Mouse (Mus musculus): ENCODE measurements at regions not wholly inside any gene's neighbourhood (a gene's known extent, or its start where the extent isn't known, plus 50 kb on each side); places are given as distances from the start of the nearest gene placed in this dataset.

GRCm38 (mm10) chr17:74920056-74920455 is 85.3 kb upstream of the Ltbp1 start:
- Histone ChIP-seq H3K4me1 (peaks cover 9% of the 10 kb centered on the region; the same call in 1 of the 2 replicates), H3K4me3 (no peak overlapping the region), H3K36me3 (no peaks in the 10 kb centered on the region), H3K27me3 (no peaks in the 10 kb centered on the region), H3K27ac (no peak overlapping the region), H3K4me2 (replicated peaks) (no peak overlapping the region), H3K9ac (no peak overlapping the region), H3K9me3 (peaks cover 5% of the 10 kb centered on the region; the same call in 1 of the 2 replicates)
- ATAC-seq (ENCODE audit: insufficient number of reproducible peaks, insufficient read depth, low FRiP score, low TSS enrichment), result no peak
- 83% methylated on average over 5 of the region's 5 CpGs for WGBS

- 84% methylated on average over 6 of the region's 6 CpGs for WGBS
- H3K36me3 ChIP-seq, result no peaks in the 10 kb centered on the region
- H3K4me1 ChIP-seq, result peaks cover 9% of the 10 kb centered on the region; the same call in 1 of the 2 replicates
- H3K9me3 ChIP-seq, result peaks cover 4% of the 10 kb centered on the region; the same call in 1 of the 2 replicates
- H3K4me2 ChIP-seq (replicated peaks), result no peak overlapping the region
- H3K4me3 ChIP-seq, result no peak overlapping the region
- H3K27ac ChIP-seq, result no peak overlapping the region
- H3K9ac ChIP-seq, result no peak overlapping the region
- no peaks in the 10 kb centered on the region for H3K27me3 ChIP-seq
- ATAC-seq (ENCODE audit: insufficient number of reproducible peaks, insufficient read depth, low FRiP score, low TSS enrichment), result no peak
Observed at GRCm38 (mm10) chr17:74921413-74921812, 84.0 kb upstream of the Ltbp1 start.

- H3K27me3 ChIP-seq, result no peaks in the 10 kb centered on the region
- no peaks in the 10 kb centered on the region for H3K9me3 ChIP-seq
- H3K4me3 ChIP-seq, result no peak overlapping the region
- WGBS, result 79% methylated on average over 4 of the region's 4 CpGs
- peaks cover 9% of the 10 kb centered on the region; the same call in 1 of the 2 replicates for H3K4me1 ChIP-seq
- no peak for ATAC-seq (ENCODE audit: insufficient number of reproducible peaks, insufficient read depth, low FRiP score, low TSS enrichment)
- no peak overlapping the region for H3K9ac ChIP-seq
- H3K27ac ChIP-seq, result no peak overlapping the region
- H3K4me2 ChIP-seq (replicated peaks), result no peak overlapping the region
- H3K36me3 ChIP-seq, result no peaks in the 10 kb centered on the region
Observed at GRCm38 (mm10) chr17:74922016-74922415, 83.4 kb upstream of the Ltbp1 start.

GRCm38 (mm10) chr17:74922591-74922990 is 82.8 kb upstream of the Ltbp1 start:
- ATAC-seq (ENCODE audit: insufficient number of reproducible peaks, insufficient read depth, low FRiP score, low TSS enrichment), result no peak
- no peaks in the 10 kb centered on the region for H3K27me3 ChIP-seq
- peaks cover 9% of the 10 kb centered on the region; the same call in 1 of the 2 replicates for H3K4me1 ChIP-seq
- H3K9me3 ChIP-seq, result no peaks in the 10 kb centered on the region
- H3K36me3 ChIP-seq, result no peaks in the 10 kb centered on the region
- no peak overlapping the region for H3K4me3 ChIP-seq
- H3K27ac ChIP-seq, result no peak overlapping the region
- 38% methylated on average over 3 of the region's 3 CpGs for WGBS
- H3K4me2 ChIP-seq (replicated peaks), result no peak overlapping the region
- no peak overlapping the region for H3K9ac ChIP-seq

- H3K27ac ChIP-seq, result no peak overlapping the region
- no peak overlapping the region for H3K9ac ChIP-seq
- H3K4me3 ChIP-seq, result no peak overlapping the region
- H3K36me3 ChIP-seq, result no peaks in the 10 kb centered on the region
- no peaks in the 10 kb centered on the region for H3K9me3 ChIP-seq
- ATAC-seq (ENCODE audit: insufficient number of reproducible peaks, insufficient read depth, low FRiP score, low TSS enrichment), result no peak
- no peak overlapping the region for H3K4me2 ChIP-seq (replicated peaks)
- H3K4me1 ChIP-seq, result peaks cover 9% of the 10 kb centered on the region; the same call in 1 of the 2 replicates
- 56% methylated on average over 9 of the region's 9 CpGs for WGBS
- H3K27me3 ChIP-seq, result no peaks in the 10 kb centered on the region
Observed at GRCm38 (mm10) chr17:74923101-74923500, 82.3 kb upstream of the Ltbp1 start.

GRCm38 (mm10) chr17:74925131-74925530 is 80.2 kb upstream of the Ltbp1 start:
- Histone ChIP-seq H3K4me2 (replicated peaks) (no peak overlapping the region), H3K27me3 (no peaks in the 10 kb centered on the region), H3K9me3 (no peaks in the 10 kb centered on the region), H3K4me1 (peaks cover 9% of the 10 kb centered on the region; the same call in 1 of the 2 replicates), H3K9ac (no peak overlapping the region), H3K27ac (no peak overlapping the region), H3K36me3 (no peaks in the 10 kb centered on the region), H3K4me3 (no peak overlapping the region)
- ATAC-seq (ENCODE audit: insufficient number of reproducible peaks, insufficient read depth, low FRiP score, low TSS enrichment), result no peak
- 90% methylated on average over 6 of the region's 6 CpGs for WGBS

- H3K9ac ChIP-seq, result no peak overlapping the region
- peaks cover under 1% of the 10 kb centered on the region; the same call in 1 of the 2 replicates for H3K4me1 ChIP-seq
- 51% methylated on average over 5 of the region's 5 CpGs for WGBS
- H3K36me3 ChIP-seq, result no peaks in the 10 kb centered on the region
- H3K4me3 ChIP-seq, result no peak overlapping the region
- no peak for ATAC-seq (ENCODE audit: insufficient number of reproducible peaks, insufficient read depth, low FRiP score, low TSS enrichment)
- no peak overlapping the region for H3K4me2 ChIP-seq (replicated peaks)
- no peak overlapping the region for H3K27ac ChIP-seq
- no peaks in the 10 kb centered on the region for H3K27me3 ChIP-seq
- H3K9me3 ChIP-seq, result no peaks in the 10 kb centered on the region
Observed at GRCm38 (mm10) chr17:74927981-74928380, 77.4 kb upstream of the Ltbp1 start.

- no peaks in the 10 kb centered on the region for H3K9me3 ChIP-seq
- 51% methylated on average over 4 of the region's 4 CpGs for WGBS
- H3K4me1 ChIP-seq, result no peaks in the 10 kb centered on the region
- no peak overlapping the region for H3K4me3 ChIP-seq
- no peak overlapping the region for H3K9ac ChIP-seq
- no peaks in the 10 kb centered on the region for H3K36me3 ChIP-seq
- H3K4me2 ChIP-seq (replicated peaks), result no peak overlapping the region
- H3K27me3 ChIP-seq, result no peaks in the 10 kb centered on the region
- no peak for ATAC-seq (ENCODE audit: insufficient number of reproducible peaks, insufficient read depth, low FRiP score, low TSS enrichment)
- no peak overlapping the region for H3K27ac ChIP-seq
Observed at GRCm38 (mm10) chr17:74931540-74931939, 73.8 kb upstream of the Ltbp1 start.

- Histone ChIP-seq H3K9me3 (no peaks in the 10 kb centered on the region), H3K4me2 (replicated peaks) (no peak overlapping the region), H3K4me1 (no peaks in the 10 kb centered on the region), H3K27ac (no peak overlapping the region), H3K36me3 (no peaks in the 10 kb centered on the region), H3K27me3 (no peaks in the 10 kb centered on the region), H3K9ac (no peak overlapping the region), H3K4me3 (no peak overlapping the region)
- ATAC-seq (ENCODE audit: insufficient number of reproducible peaks, insufficient read depth, low FRiP score, low TSS enrichment), result no peak
- 90% methylated on average over 6 of the region's 6 CpGs for WGBS
Observed at GRCm38 (mm10) chr17:74941393-74941792, 64.0 kb upstream of the Ltbp1 start.

- Histone ChIP-seq H3K4me1 (no peaks in the 10 kb centered on the region), H3K9ac (no peak overlapping the region), H3K27me3 (no peaks in the 10 kb centered on the region), H3K36me3 (no peaks in the 10 kb centered on the region), H3K4me3 (no peak overlapping the region), H3K4me2 (replicated peaks) (no peak overlapping the region), H3K27ac (no peak overlapping the region), H3K9me3 (no peaks in the 10 kb centered on the region)
- ATAC-seq (ENCODE audit: insufficient number of reproducible peaks, insufficient read depth, low FRiP score, low TSS enrichment), result no peak
- WGBS, result 74% methylated on average over 10 of the region's 10 CpGs
Observed at GRCm38 (mm10) chr17:74942984-74943801, 62.2 kb upstream of the Ltbp1 start.

- Histone ChIP-seq H3K9me3 (no peaks in the 10 kb centered on the region), H3K27me3 (no peaks in the 10 kb centered on the region), H3K4me2 (replicated peaks) (no peak overlapping the region), H3K27ac (no peak overlapping the region), H3K36me3 (no peaks in the 10 kb centered on the region), H3K4me1 (no peaks in the 10 kb centered on the region), H3K9ac (no peak overlapping the region), H3K4me3 (no peak overlapping the region)
- 36% methylated on average over 4 of the region's 4 CpGs for WGBS
- ATAC-seq (ENCODE audit: insufficient number of reproducible peaks, insufficient read depth, low FRiP score, low TSS enrichment), result no peak
Observed at GRCm38 (mm10) chr17:74943802-74944193, 61.6 kb upstream of the Ltbp1 start.

- no peak overlapping the region for H3K4me3 ChIP-seq
- 70% methylated on average over 6 of the region's 6 CpGs for WGBS
Observed at GRCm38 (mm10) chr17:74945149-74945548, 60.2 kb upstream of the Ltbp1 start.

More at GRCm38 (mm10) chr17:74945149-74945548, 60.2 kb upstream of the Ltbp1 start:
- Histone ChIP-seq H3K4me1 (no peaks in the 10 kb centered on the region), H3K27ac (no peak overlapping the region), H3K9me3 (no peaks in the 10 kb centered on the region), H3K36me3 (no peaks in the 10 kb centered on the region), H3K27me3 (no peaks in the 10 kb centered on the region), H3K4me2 (replicated peaks) (no peak overlapping the region), H3K9ac (no peak overlapping the region)
- ATAC-seq (ENCODE audit: insufficient number of reproducible peaks, insufficient read depth, low FRiP score, low TSS enrichment), result no peak

Measured in embryonic facial prominence, embryonic 12.5 days (tissue).